Mouse (Mus musculus): ENCODE measurements around the gene Rpl10-ps3.

Rpl10-ps3 gene

DNA sequence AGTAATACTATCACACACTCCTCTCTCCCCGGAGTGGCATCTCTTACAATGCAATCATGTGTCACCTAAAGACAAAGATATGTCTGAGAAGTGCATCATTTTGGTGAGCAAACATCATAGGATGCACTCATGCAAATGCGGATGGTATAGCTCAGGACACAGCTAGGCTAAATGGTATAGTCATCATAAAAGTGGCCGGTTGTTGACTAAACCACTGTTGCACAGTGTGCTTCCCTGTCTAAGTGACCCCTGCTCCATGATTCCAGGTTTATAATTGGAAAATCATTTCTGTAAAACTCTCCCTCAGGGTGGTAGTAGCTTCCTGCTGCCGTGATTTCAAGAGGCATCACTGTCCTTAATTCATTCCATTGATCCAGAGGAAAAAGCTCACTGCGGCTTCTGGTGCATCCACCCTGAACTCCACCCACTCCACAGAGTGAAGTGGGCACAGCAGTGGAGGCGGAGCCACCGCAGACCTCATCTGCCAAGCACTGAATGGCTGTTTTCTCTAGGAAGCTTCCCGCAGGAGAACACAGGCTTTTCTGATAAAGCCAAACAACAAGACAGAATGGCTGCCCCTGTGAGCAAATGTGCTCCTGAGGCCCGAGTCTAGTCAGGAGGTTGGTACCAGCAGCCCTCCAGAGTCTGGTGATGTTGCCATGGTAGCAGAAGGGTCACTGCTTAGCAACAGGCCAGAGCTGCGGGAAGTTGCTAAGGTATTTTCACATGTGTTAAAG lies 38.9 kb downstream of the Rpl10-ps3 start:
- peak; percentile 28 for DNase-seq

DNA sequence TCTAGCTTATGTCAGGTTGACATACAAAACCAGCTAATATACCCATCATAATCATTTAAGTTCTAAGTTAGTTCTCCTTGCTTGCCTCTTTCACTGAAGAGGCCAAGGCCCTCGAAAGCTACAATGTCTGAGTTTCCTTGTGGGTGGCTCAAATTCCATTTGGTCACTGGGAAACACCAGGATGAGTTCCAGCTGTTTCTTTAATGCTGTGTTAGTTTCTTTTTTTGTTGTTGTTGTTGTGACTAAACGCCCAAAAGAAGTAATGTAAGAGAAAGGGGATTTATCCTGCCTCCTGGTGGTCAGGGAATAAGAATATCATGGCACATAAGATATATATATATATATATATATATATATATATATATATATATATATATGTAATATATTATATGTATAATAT lies 39.7 kb downstream of the Rpl10-ps3 start:
- no peak for DNase-seq

DNA sequence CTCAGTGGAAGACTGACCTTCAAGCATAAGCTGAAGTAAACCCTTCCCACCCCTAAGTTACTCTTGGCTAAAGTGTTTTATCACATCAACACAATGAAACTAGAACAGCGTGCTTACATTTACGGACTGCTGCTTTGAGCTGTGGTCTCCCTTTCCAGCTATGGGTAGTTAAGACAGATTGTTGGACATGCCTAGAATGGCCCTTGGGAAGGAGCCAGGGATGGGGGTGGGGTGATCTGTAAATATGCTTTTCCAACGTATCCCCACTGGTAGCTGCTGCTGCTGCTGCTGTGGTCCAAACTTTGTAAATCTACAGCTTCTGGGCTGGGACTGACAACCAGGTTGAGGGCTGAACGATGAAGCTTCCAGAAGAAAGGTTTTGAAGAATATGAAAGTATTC lies 40.8 kb downstream of the Rpl10-ps3 start:
- DNase-seq = peak; percentile 22 to 55

DNA sequence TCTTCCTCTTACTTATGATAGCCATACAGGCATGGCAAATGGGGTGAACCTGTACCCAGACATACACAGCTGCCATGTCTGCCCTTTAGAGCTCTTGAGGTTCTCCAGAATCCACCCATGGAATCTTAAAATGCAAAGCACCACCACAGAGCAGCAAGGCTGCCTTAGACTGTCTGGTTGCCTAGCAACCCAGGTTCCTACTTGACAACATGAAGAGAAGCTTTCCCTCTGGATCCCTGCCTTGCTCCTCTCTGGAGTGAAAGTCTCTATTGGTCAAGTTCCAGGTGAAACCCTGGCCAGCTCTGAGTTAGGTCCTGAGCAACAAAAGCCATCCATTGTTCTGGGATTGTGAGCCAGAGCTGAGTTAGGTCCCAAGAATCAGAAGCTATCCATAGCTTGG lies 43.0 kb downstream of the Rpl10-ps3 start:
- DNase-seq = peak; percentile 10 to 15

DNA sequence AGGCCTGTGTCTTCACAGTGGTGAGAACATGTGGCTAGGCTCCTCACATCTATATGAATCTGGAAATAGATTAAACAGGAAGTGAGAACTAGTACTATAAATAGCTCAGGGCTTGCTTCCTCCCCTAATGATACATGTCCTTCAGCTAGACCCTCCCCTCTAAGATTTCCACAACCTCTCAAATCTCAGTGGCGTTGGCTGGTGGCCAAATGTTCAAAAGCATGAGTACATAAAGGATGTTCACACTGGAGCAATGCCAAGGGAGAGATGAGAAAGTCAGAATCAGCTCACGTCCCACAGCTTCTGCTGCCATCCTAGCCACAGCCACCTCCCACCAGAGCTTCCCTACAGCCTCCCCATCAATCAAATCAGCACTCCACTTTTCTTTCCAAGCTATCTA lies 46.4 kb downstream of the Rpl10-ps3 start:
- DNase-seq = no peak

Measured in cerebellum, postnatal 14 days (tissue).